Mouse (Mus musculus): ENCODE data around the gene Col23a1. TPM values are rescaled to one million over a fixed set of nuclear protein-coding genes. Genes with fewer than 3 reads are reported as not detected.
"Not testable (repeated sequence)": the region's sequence is repeated elsewhere in the genome, so short reads cannot be mapped to it uniquely, and the experiment has no call there.

Col23a1 gene
- total RNA-seq, 2 experiments from 2014 or later = 0.60 to 1.2 TPM

GRCm38 (mm10) chr11:51326908-51327307, 37.2 kb downstream of the Col23a1 start:
- no peak for ATAC-seq (ENCODE audit: poor library complexity, severe bottlenecking)

GRCm38 (mm10) chr11:51328387-51328942, 38.7 kb downstream of the Col23a1 start:
- no peak for ATAC-seq (ENCODE audit: poor library complexity, severe bottlenecking)

GRCm38 (mm10) chr11:51329837-51330714, 40.4 kb downstream of the Col23a1 start:
- ATAC-seq (ENCODE audit: poor library complexity, severe bottlenecking) = no peak

- ATAC-seq (ENCODE audit: poor library complexity, severe bottlenecking) = no peak
Observed at GRCm38 (mm10) chr11:51334017-51334416, 44.3 kb downstream of the Col23a1 start.

- ATAC-seq (ENCODE audit: poor library complexity, severe bottlenecking) = no peak
Observed at GRCm38 (mm10) chr11:51337585-51337984, 47.9 kb downstream of the Col23a1 start.

GRCm38 (mm10) chr11:51338416-51338815, 48.7 kb downstream of the Col23a1 start:
- ATAC-seq (ENCODE audit: poor library complexity, severe bottlenecking) = no peak

GRCm38 (mm10) chr11:51341091-51341490, 51.4 kb downstream of the Col23a1 start:
- ATAC-seq (ENCODE audit: poor library complexity, severe bottlenecking) = no peak

GRCm38 (mm10) chr11:51342776-51343175, 53.1 kb downstream of the Col23a1 start:
- ATAC-seq (ENCODE audit: poor library complexity, severe bottlenecking) = no peak

- ATAC-seq (ENCODE audit: poor library complexity, severe bottlenecking) = no peak
Observed at GRCm38 (mm10) chr11:51343312-51343711, 53.6 kb downstream of the Col23a1 start.

GRCm38 (mm10) chr11:51343728-51344289, 54.1 kb downstream of the Col23a1 start:
- no peak for ATAC-seq (ENCODE audit: poor library complexity, severe bottlenecking)

- ATAC-seq (ENCODE audit: poor library complexity, severe bottlenecking) = no peak
Observed at GRCm38 (mm10) chr11:51345481-51346465, 56.1 kb downstream of the Col23a1 start.

GRCm38 (mm10) chr11:51347756-51348155, 58.0 kb downstream of the Col23a1 start:
- ATAC-seq (ENCODE audit: poor library complexity, severe bottlenecking) = no peak

GRCm38 (mm10) chr11:51349665-51350064, 59.9 kb downstream of the Col23a1 start:
- ATAC-seq (ENCODE audit: poor library complexity, severe bottlenecking) = no peak

GRCm38 (mm10) chr11:51351151-51351550, 61.4 kb downstream of the Col23a1 start:
- no peak for ATAC-seq (ENCODE audit: poor library complexity, severe bottlenecking)

GRCm38 (mm10) chr11:51351841-51352240, 62.1 kb downstream of the Col23a1 start:
- ATAC-seq (ENCODE audit: poor library complexity, severe bottlenecking) = no peak

GRCm38 (mm10) chr11:51353746-51354145, 64.0 kb downstream of the Col23a1 start:
- no peak for ATAC-seq (ENCODE audit: poor library complexity, severe bottlenecking)

- not testable (repeated sequence) for ATAC-seq (ENCODE audit: poor library complexity, severe bottlenecking)
Observed at GRCm38 (mm10) chr11:51358981-51359380, 69.3 kb downstream of the Col23a1 start.

GRCm38 (mm10) chr11:51364353-51364752, 74.6 kb downstream of the Col23a1 start:
- ATAC-seq (ENCODE audit: poor library complexity, severe bottlenecking) = no peak

- ATAC-seq (ENCODE audit: poor library complexity, severe bottlenecking) = peak; percentile 59; the same call in 1 of the 2 replicates
Observed at GRCm38 (mm10) chr11:51367334-51367733, 77.6 kb downstream of the Col23a1 start.

GRCm38 (mm10) chr11:51370273-51370672, 80.6 kb downstream of the Col23a1 start:
- no peak for ATAC-seq (ENCODE audit: poor library complexity, severe bottlenecking)

- ATAC-seq (ENCODE audit: poor library complexity, severe bottlenecking) = no peak
Observed at GRCm38 (mm10) chr11:51371321-51371720, 81.6 kb downstream of the Col23a1 start.
